Mouse (Mus musculus): ENCODE results near the gene Olfr1325.
"Not testable (repeated sequence)": the region's sequence is repeated elsewhere in the genome, so short reads cannot be mapped to it uniquely, and the experiment has no call there.

The Olfr1325 gene

GRCm38 (mm10) chrX:74592379-74592778 lies at the start of gene Olfr1325:
Gene Olfr1325 (plus strand): TSS chrX:74592679.
- no peak for DNase-seq (ENCODE audit: low spot score in 2 of 2)

GRCm38 (mm10) chrX:74574788-74575187 lies 17.7 kb upstream of the Olfr1325 start, which contains the start of gene Olfr1326-ps1:
Gene Olfr1326-ps1 (minus strand): TSS chrX:74574888.
- no peak for DNase-seq (ENCODE audit: low spot score in 2 of 2)

GRCm38 (mm10) chrX:74645466-74646323 lies 53.2 kb downstream of the Olfr1325 start, which contains the start of gene Gm5640:
Gene Gm5640 (minus strand): TSS chrX:74645635.
- DNase-seq (ENCODE audit: low spot score in 2 of 2) = not testable (repeated sequence)

GRCm38 (mm10) chrX:74646393-74646792 lies 53.9 kb downstream of the Olfr1325 start:
- not testable (repeated sequence) for DNase-seq (ENCODE audit: low spot score in 2 of 2)

All from urinary bladder, adult 18-20 months (tissue).